Mouse (Mus musculus) G1E (cell line): ENCODE data around the gene Ikzf3.

Source experiments
- CTCF ChIP-seq: IDR thresholded peaks from 2 replicates; pipeline ENCODE4 v1.5.1; 2012; ENCODE audit warnings: low read depth, low read length, inconsistent platforms, mixed read lengths
- GATA1 ChIP-seq: IDR thresholded peaks from 2 replicates; pipeline ENCODE4 v1.6.1; 2012; ENCODE audit warnings: borderline replicate concordance, low read length, inconsistent platforms, mixed read lengths
- POLR2AphosphoS5 ChIP-seq: IDR thresholded peaks from 2 replicates; pipeline ENCODE4 v1.6.1; 2012; ENCODE audit warnings: low read depth, low read length, inconsistent platforms; ENCODE audit not compliant: insufficient replicate concordance
- TAL1 ChIP-seq: conservative IDR thresholded peaks from 2 replicates; pipeline ENCODE4 v1.6.1; 2012; ENCODE audit warnings: low read depth, low read length, inconsistent platforms, mixed read lengths

GRCm38 (mm10) chr11:98542553-98542952 lies 3.3 kb downstream of the Ikzf3 start:
- no peak for TF ChIP-seq CTCF
- no peak for TF ChIP-seq GATA1
- no peak for TF ChIP-seq TAL1
- TF ChIP-seq POLR2AphosphoS5, result no peak
